Mouse (Mus musculus): ENCODE results near the gene Rgs7bp. TPM values are rescaled to one million over a fixed set of nuclear protein-coding genes. Genes with fewer than 3 reads are reported as not detected.
A peak's percentile ranks its signal among the peaks of the same experiment; 100 is the strongest.

Rgs7bp gene
- polyA plus RNA-seq, 1 experiment from 2014 or later: 8.6 TPM

DNA sequence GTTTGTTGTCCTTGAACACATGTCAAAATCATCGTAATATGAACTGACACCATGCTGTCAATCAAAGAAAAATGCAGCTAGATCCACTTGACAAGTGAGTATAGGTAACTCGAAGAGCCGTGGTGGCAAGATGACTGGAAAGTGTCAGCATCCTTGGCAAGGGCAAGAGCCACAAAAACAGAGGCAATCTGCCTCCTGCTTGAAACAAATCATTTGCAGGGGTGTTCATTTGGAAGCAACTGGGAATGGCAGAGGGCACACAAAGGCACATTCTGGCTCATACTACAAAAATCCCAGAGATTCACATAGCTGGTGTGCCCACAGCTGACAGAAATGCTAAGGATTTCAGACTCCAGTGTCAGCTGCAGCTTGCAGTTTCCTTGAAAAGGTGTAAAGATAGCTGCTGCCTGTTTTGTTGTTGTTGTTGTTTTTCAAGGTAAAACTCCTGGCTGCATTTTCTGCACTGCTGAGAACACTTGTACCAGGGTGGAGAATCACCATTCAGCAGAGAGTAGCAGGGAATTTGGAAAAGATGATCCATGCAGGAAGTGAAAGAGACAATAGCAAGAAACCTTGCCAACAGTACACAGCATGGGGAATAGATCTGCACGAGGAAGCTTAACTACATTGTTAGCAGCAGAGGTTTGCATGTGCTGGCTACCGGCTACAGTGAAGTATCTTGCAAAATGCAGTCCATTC, 52.4 kb downstream of the Rgs7bp start:
- H3K9me3 ChIP-seq: no peaks in the 10 kb centered on the region
- H3K4me1 ChIP-seq (replicated peaks): peaks cover 8% of the 10 kb centered on the region
- no peaks in the 10 kb centered on the region for H3K36me3 ChIP-seq
- 56% methylated on average over 5 of the region's 5 CpGs for WGBS
- no peak overlapping the region for H3K4me3 ChIP-seq
- peak overlapping the region; percentile 44 for H3K27ac ChIP-seq (replicated peaks)
- no peak overlapping the region for H3K4me2 ChIP-seq
- ATAC-seq (ENCODE audit: low FRiP score, low read depth): peak; percentile 64
- no peaks in the 10 kb centered on the region for H3K27me3 ChIP-seq
- H3K9ac ChIP-seq: no peak overlapping the region

GRCm38 (mm10) chr13:105001714-105002113, 53.0 kb downstream of the Rgs7bp start:
- Histone ChIP-seq H3K4me1 (replicated peaks) (peaks cover 8% of the 10 kb centered on the region), H3K4me2 (no peak overlapping the region), H3K27me3 (no peaks in the 10 kb centered on the region), H3K9me3 (no peaks in the 10 kb centered on the region; the same call in 1 of the 2 replicates), H3K36me3 (no peaks in the 10 kb centered on the region), H3K4me3 (no peak overlapping the region), H3K9ac (no peak overlapping the region), H3K27ac (replicated peaks) (no peak overlapping the region)
- peak; percentile 85 for ATAC-seq (ENCODE audit: low FRiP score, low read depth)
- 41% methylated on average over 2 of the region's 2 CpGs for WGBS

DNA sequence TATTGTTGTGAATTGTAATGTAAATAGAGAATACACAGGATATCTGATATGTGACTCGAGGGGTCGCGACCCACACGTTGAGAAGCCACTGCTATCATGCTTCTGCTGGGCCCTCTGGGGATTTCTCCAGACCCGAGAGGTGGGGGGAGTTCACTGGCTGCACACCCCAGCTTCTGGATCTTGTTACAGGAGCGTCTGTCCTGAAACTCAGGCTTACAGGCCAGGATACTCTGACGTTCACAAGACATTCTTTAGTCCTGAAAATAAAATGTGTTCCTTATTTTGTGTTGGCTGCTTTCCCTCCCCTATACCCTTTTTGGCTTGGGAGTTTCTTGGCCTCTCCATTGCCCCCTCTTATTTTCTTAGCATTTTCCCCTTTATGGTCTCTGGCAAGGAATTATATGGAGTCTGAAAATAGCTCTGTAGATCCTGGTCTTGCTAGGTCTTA, 65.9 kb downstream of the Rgs7bp start:
- Histone ChIP-seq H3K27ac (replicated peaks) (no peak overlapping the region), H3K4me2 (no peak overlapping the region), H3K9ac (no peak overlapping the region), H3K4me1 (replicated peaks) (no peaks in the 10 kb centered on the region), H3K36me3 (no peaks in the 10 kb centered on the region), H3K9me3 (no peaks in the 10 kb centered on the region), H3K4me3 (no peak overlapping the region), H3K27me3 (no peaks in the 10 kb centered on the region)
- ATAC-seq (ENCODE audit: low FRiP score, low read depth): no peak
- 80% methylated on average over 7 of the region's 7 CpGs for WGBS

DNA sequence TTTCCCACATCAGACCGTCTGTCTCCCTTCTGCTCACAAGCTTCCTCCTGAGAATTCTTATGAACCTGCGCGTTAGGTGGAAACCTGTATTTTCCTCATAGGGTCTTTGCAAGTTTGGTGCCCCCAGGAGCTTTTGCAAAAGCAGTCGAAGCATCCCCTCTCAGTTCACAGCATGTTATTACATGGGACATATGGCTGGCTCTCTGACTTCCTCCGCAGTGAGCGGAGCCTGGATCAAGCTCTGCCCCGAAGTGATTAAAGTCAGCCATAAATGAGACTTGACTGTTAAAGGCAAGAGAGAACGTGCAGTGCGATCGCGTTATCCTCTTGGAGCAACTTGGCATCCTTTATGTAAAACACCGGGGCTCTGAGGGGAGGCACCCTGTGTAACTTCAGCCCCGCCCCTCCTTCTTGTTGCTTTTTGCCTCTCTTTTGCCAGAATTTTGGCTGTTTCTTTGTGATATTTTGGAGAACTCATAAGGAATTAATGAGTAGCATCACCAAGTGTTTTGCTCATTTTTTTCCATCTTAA, 66.7 kb downstream of the Rgs7bp start:
- no peaks in the 10 kb centered on the region for H3K9me3 ChIP-seq
- H3K4me3 ChIP-seq: no peak overlapping the region
- no peaks in the 10 kb centered on the region for H3K27me3 ChIP-seq
- H3K27ac ChIP-seq (replicated peaks): no peak overlapping the region
- H3K9ac ChIP-seq: no peak overlapping the region
- H3K4me1 ChIP-seq (replicated peaks): no peaks in the 10 kb centered on the region
- no peaks in the 10 kb centered on the region for H3K36me3 ChIP-seq
- WGBS: 82% methylated on average over 13 of the region's 13 CpGs
- ATAC-seq (ENCODE audit: low FRiP score, low read depth): no peak
- H3K4me2 ChIP-seq: no peak overlapping the region

GRCm38 (mm10) chr13:104985691-104986090, 69.0 kb downstream of the Rgs7bp start:
- Histone ChIP-seq H3K9ac (no peak overlapping the region), H3K4me2 (no peak overlapping the region), H3K9me3 (no peaks in the 10 kb centered on the region), H3K4me1 (replicated peaks) (no peaks in the 10 kb centered on the region), H3K4me3 (no peak overlapping the region), H3K36me3 (peaks cover 8% of the 10 kb centered on the region), H3K27me3 (no peaks in the 10 kb centered on the region), H3K27ac (replicated peaks) (no peak overlapping the region)
- ATAC-seq (ENCODE audit: low FRiP score, low read depth): no peak
- WGBS: 93% methylated on average over 4 of the region's 4 CpGs

DNA sequence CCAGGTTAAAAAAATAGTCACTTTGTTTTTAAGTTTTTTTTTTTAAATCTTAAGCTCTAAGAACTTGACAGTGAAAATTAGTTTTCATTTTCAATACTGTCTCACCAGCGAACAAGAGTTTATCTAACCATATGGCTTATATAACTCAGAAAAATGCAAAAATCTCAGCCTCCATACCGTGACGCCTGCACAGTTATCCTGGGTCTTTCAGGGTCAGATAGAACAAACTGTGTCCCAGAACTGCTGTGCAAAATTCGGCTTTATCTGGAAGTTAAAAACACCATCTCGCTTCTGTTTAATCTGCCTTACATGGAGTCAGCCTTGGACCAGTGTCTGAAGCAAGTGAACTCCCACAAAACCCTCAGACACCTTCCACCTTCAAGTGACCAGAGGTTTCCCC, 70.7 kb downstream of the Rgs7bp start:
- Histone ChIP-seq H3K4me3 (no peak overlapping the region), H3K4me1 (replicated peaks) (no peaks in the 10 kb centered on the region), H3K27ac (replicated peaks) (no peak overlapping the region), H3K4me2 (no peak overlapping the region), H3K36me3 (peaks cover 12% of the 10 kb centered on the region), H3K27me3 (no peaks in the 10 kb centered on the region), H3K9me3 (no peaks in the 10 kb centered on the region), H3K9ac (no peak overlapping the region)
- no peak for ATAC-seq (ENCODE audit: low FRiP score, low read depth)
- 85% methylated on average over 5 of the region's 5 CpGs for whole genome bisulfite sequencing

GRCm38 (mm10) chr13:104982781-104983353, 71.9 kb downstream of the Rgs7bp start:
- H3K4me1 ChIP-seq (replicated peaks): no peaks in the 10 kb centered on the region
- H3K36me3 ChIP-seq: peaks cover 12% of the 10 kb centered on the region
- H3K9ac ChIP-seq: no peak overlapping the region
- H3K27me3 ChIP-seq: no peaks in the 10 kb centered on the region
- 88% methylated on average over 10 of the region's 10 CpGs for WGBS
- H3K4me2 ChIP-seq: no peak overlapping the region
- no peak overlapping the region for H3K27ac ChIP-seq (replicated peaks)
- H3K9me3 ChIP-seq: no peaks in the 10 kb centered on the region
- ATAC-seq (ENCODE audit: low FRiP score, low read depth): no peak
- H3K4me3 ChIP-seq: no peak overlapping the region

DNA sequence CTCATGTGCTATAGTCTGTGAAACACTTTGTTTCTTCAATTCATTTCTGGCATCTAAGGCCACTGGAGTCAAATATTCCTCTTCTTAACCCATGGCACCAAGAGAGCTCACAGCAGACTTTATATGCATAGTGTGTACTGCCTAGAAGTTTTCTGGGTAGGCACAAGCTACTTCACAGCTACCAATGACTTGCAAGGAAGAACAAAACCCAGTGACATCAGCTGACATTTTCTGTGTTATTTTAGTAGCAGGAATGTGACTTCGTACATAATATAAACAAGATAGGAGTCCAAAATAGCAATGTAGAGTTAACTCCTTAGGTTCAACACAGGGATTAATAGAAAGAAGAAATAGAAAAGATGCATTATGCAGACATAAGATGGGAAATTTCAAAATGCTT, 76.6 kb downstream of the Rgs7bp start:
- H3K4me2 ChIP-seq: no peak overlapping the region
- WGBS: 79% methylated on average over 1 of the region's 1 CpGs

DNA sequence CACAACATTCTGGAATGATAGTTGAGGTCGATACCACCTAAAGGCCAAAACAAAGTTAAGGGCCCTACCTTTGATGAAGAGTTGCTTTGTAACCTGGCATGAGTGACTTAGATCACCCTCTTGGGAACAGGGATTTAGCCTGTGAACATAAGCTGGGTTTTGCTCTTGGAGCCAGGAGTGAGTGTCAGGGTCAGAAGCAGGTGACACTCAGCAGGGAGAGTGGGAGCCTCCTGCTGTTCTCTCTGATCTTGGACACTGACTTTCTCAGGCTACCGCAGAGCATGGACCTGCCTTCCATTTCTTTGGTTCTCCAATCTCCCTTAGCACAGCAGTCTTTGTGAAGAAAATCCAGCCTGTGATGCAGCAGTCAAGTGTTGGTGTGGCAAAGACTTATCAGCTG, 87.2 kb downstream of the Rgs7bp start:
- peaks cover 3% of the 10 kb centered on the region for H3K4me1 ChIP-seq (replicated peaks)
- 63% methylated on average over 2 of the region's 2 CpGs for WGBS
- ATAC-seq (ENCODE audit: low FRiP score, low read depth): no peak
- H3K27ac ChIP-seq (replicated peaks): no peak overlapping the region
- no peak overlapping the region for H3K4me2 ChIP-seq
- no peaks in the 10 kb centered on the region for H3K27me3 ChIP-seq
- H3K9me3 ChIP-seq: no peaks in the 10 kb centered on the region
- no peak overlapping the region for H3K9ac ChIP-seq
- no peak overlapping the region for H3K4me3 ChIP-seq
- 0 out of 2 replicates have a peak, but pooled peaks cover 3% of the 10 kb centered on the region for H3K36me3 ChIP-seq

More for the DNA sequence above, 76.6 kb downstream of the Rgs7bp start:
- H3K9me3 ChIP-seq: no peaks in the 10 kb centered on the region
- no peaks in the 10 kb centered on the region for H3K4me1 ChIP-seq (replicated peaks)
- H3K9ac ChIP-seq: no peak overlapping the region
- peaks cover 12% of the 10 kb centered on the region for H3K36me3 ChIP-seq
- no peak overlapping the region for H3K4me3 ChIP-seq
- no peak overlapping the region for H3K27ac ChIP-seq (replicated peaks)
- ATAC-seq (ENCODE audit: low FRiP score, low read depth): no peak
- H3K27me3 ChIP-seq: no peaks in the 10 kb centered on the region

DNA sequence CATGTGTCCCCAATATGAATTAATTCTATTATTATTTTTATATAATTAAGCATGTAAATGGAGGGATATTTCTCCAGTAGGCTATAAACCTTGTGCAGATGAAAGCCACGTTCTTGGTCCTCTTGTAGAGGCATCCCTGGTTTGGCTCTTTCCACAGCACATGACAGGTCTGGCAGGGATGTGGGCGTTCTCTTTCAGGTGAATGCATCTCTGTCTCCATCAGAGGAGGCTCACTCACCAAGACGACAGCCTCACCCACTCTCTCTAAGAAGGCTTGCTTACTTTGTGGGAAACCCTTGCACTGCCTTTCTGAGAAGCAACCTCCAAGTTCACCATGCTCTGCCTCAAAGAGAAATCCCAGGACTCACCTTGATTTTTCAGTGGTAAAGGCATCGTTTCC, 91.0 kb downstream of the Rgs7bp start:
- Histone ChIP-seq H3K4me2 (no peak overlapping the region), H3K9me3 (no peaks in the 10 kb centered on the region), H3K4me1 (replicated peaks) (peaks cover 18% of the 10 kb centered on the region), H3K27ac (replicated peaks) (no peak overlapping the region), H3K4me3 (no peak overlapping the region), H3K9ac (no peak overlapping the region), H3K27me3 (no peaks in the 10 kb centered on the region), H3K36me3 (0 out of 2 replicates have a peak, but pooled peaks cover 3% of the 10 kb centered on the region)
- 83% methylated on average over 4 of the region's 4 CpGs for WGBS
- ATAC-seq (ENCODE audit: low FRiP score, low read depth): no peak

DNA sequence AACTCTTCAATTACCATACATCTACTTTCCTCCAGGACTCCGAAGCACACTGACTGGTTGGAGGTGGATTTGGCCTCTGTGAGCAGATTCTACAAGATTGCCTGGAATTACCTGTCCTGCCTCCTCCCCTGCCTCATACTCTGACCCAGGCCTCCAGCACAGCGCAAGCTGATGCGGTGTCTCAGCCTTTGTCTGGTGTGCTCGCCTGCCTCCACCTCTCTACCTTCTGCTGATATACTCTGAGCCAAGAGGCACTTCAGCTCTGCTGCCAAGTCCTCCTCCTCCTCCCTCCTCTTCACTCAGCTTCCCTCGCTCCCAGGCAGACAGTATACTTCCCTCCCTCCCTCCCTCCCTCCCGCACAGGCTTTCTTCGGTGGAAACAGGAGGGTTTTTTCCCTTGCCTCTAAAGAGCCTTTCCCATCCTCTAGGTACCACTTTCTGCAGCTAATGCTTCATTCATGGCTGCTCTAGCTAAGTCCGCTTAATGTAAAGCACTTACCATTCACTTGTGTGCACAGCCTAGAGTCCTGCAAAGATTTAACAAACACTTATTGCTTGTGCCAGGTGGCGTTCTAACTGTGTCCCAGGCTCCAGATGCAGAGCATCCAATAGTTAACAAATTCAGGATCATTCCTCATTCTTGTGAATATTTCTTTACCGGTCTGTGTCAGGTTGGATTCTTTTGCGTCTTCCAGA, 91.9 kb downstream of the Rgs7bp start:
- Histone ChIP-seq H3K4me2 (no peak overlapping the region), H3K4me1 (replicated peaks) (peaks cover 18% of the 10 kb centered on the region), H3K27ac (replicated peaks) (peak overlapping the region; percentile 63), H3K9ac (no peak overlapping the region), H3K4me3 (no peak overlapping the region), H3K9me3 (no peaks in the 10 kb centered on the region), H3K36me3 (0 out of 2 replicates have a peak, but pooled peaks cover 3% of the 10 kb centered on the region), H3K27me3 (no peaks in the 10 kb centered on the region)
- 54% methylated on average over 11 of the region's 11 CpGs for WGBS
- ATAC-seq (ENCODE audit: low FRiP score, low read depth): peak; percentile 90

DNA sequence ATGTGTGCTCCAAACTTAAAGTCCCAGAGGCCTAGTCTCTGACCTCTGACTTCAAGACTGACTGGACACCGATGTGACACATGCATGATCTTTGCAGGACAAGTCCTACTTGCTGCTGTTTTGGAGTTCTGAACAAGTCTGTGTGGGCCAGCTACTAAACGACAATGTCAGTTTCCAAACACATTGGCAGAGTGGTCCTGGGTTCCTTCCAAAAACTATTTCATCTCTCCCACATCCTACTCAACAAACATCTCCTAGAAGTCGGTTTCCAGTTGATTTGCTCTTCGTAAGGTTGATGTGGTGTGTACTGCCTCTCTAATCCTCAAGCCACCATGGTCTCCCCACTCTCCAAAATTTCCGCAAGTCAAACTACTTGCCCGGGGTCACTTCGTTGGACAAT, 92.6 kb downstream of the Rgs7bp start:
- H3K9ac ChIP-seq: no peak overlapping the region
- H3K4me2 ChIP-seq: no peak overlapping the region
- H3K9me3 ChIP-seq: no peaks in the 10 kb centered on the region
- H3K36me3 ChIP-seq: 0 out of 2 replicates have a peak, but pooled peaks cover 3% of the 10 kb centered on the region
- H3K27ac ChIP-seq (replicated peaks): peak overlapping the region; percentile 63; the same call in 1 of the 2 replicates
- peaks cover 18% of the 10 kb centered on the region for H3K4me1 ChIP-seq (replicated peaks)
- H3K27me3 ChIP-seq: no peaks in the 10 kb centered on the region
- no peak for ATAC-seq (ENCODE audit: low FRiP score, low read depth)
- WGBS: 80% methylated on average over 7 of the region's 7 CpGs
- H3K4me3 ChIP-seq: no peak overlapping the region

All from hindbrain, embryonic 15.5 days (tissue).